ENCODE assay signal across 8 mouse cellular contexts in genomic region chr6:146409692-146410426, GRCm38 (mm10).
DNase-seq lines count a peak whose midpoint lies in the region; ATAC-seq and TF ChIP-seq lines count a peak whose summit lies in the region.

No protein-coding gene starts in this region.

- ATAC-seq in embryonic facial prominence, embryonic 14.5 days (ENCODE audit: low read depth) = peak; percentile 80
- peak; percentile 82 for ATAC-seq in limb, embryonic 14.5 days (ENCODE audit: low FRiP score, low read depth)
- ATAC-seq in midbrain, postnatal 0 days (ENCODE audit: low FRiP score) = peak; percentile 76

- peak overlapping the region; percentile 41 for H3K4me2 ChIP-seq in embryonic facial prominence, embryonic 14.5 days (ENCODE audit: low read depth, low read length)
- peak overlapping the region; percentile 34 for H3K4me2 ChIP-seq in limb, embryonic 14.5 days (replicated peaks; ENCODE audit: low read depth, low read length, severe bottlenecking)
- peak overlapping the region; percentile 22 for H3K4me2 ChIP-seq in midbrain, postnatal 0 days (ENCODE audit: low read depth, low read length, poor library complexity, severe bottlenecking)

- no peak for TF ChIP-seq POLR2A in limb, embryonic 14.5 days (IDR thresholded peaks at IDR 0.05; ENCODE audit: borderline replicate concordance, extremely low read depth, insufficient read depth, insufficient read length)

- H3K36me3 ChIP-seq in embryonic facial prominence, embryonic 14.5 days (ENCODE audit: control insufficient read depth, insufficient read depth, low read length) = no peaks in the 10 kb centered on the region
- no peaks in the 10 kb centered on the region for H3K36me3 ChIP-seq in limb, embryonic 14.5 days (ENCODE audit: control insufficient read depth, insufficient read depth, low read length)
- H3K36me3 ChIP-seq in midbrain, postnatal 0 days (ENCODE audit: insufficient read depth, low read length) = no peaks in the 10 kb centered on the region

- H3K4me1 ChIP-seq in embryonic facial prominence, embryonic 14.5 days (ENCODE audit: control insufficient read depth, insufficient read depth, low read length) = no peaks in the 10 kb centered on the region
- H3K4me1 ChIP-seq in limb, embryonic 14.5 days (ENCODE audit: control insufficient read depth, insufficient read depth, low read length) = peaks cover 8% of the 10 kb centered on the region
- H3K4me1 ChIP-seq in midbrain, postnatal 0 days (ENCODE audit: insufficient read depth, low read length) = no peaks in the 10 kb centered on the region

- H3K4me3 ChIP-seq in embryonic facial prominence, embryonic 14.5 days (ENCODE audit: low read depth, low read length) = no peak overlapping the region
- no peak overlapping the region for H3K4me3 ChIP-seq in limb, embryonic 14.5 days (replicated peaks; ENCODE audit: low read length)
- H3K4me3 ChIP-seq in midbrain, postnatal 0 days (ENCODE audit: low read depth, low read length) = no peak overlapping the region

- WGBS in embryonic facial prominence, embryonic 14.5 days = 23% methylated on average over 10 of the region's 10 CpGs
- WGBS in limb, embryonic 14.5 days = 17% methylated on average over 10 of the region's 10 CpGs
- 17% methylated on average over 10 of the region's 10 CpGs for WGBS in midbrain, postnatal 0 days

- TF ChIP-seq CTCF in midbrain, postnatal 0 days (IDR thresholded peaks at IDR 0.05) = peak; percentile 80

- H3K9ac ChIP-seq in embryonic facial prominence, embryonic 14.5 days (ENCODE audit: low read depth, low read length) = 0 out of 2 replicates have a peak overlapping the region, but pooled peaks have one; percentile 16
- no peak overlapping the region for H3K9ac ChIP-seq in limb, embryonic 14.5 days (ENCODE audit: low read depth, low read length, severe bottlenecking)
- H3K9ac ChIP-seq in midbrain, postnatal 0 days (replicated peaks; ENCODE audit: low read length, poor library complexity, severe bottlenecking) = no peak overlapping the region

- peak; percentile 89 for DNase-seq in A20 (ENCODE audit: low read depth, low spot score)
- peak; percentile 44 to 62 for DNase-seq in adrenal gland, postnatal 4 days (ENCODE audit: low spot score in 2 of 2)
- peak; percentile 90 for DNase-seq in embryonic facial prominence, embryonic 14.5 days (ENCODE audit: low spot score)
- DNase-seq in heart, adult 8-10 months (ENCODE audit: low spot score) = peak; percentile 81
- DNase-seq in kidney, adult 9 months = peak; percentile 73
- DNase-seq in limb, embryonic 14.5 days (ENCODE audit: low spot score) = peak; percentile 92
- DNase-seq in midbrain, postnatal 0 days (ENCODE audit: low spot score) = peak; percentile 91
- DNase-seq in spleen, postnatal 14 days (ENCODE audit: low spot score in 2 of 2) = peak; percentile 43 to 79

- no peaks in the 10 kb centered on the region for H3K9me3 ChIP-seq in embryonic facial prominence, embryonic 14.5 days (ENCODE audit: control insufficient read depth, low read length)
- no peaks in the 10 kb centered on the region for H3K9me3 ChIP-seq in limb, embryonic 14.5 days (ENCODE audit: control insufficient read depth, low read length)
- no peaks in the 10 kb centered on the region for H3K9me3 ChIP-seq in midbrain, postnatal 0 days (ENCODE audit: low read length)

- peak overlapping the region; percentile 24 for H3K27ac ChIP-seq in embryonic facial prominence, embryonic 14.5 days (replicated peaks; ENCODE audit: low read depth, low read length)
- 0 out of 2 replicates have a peak overlapping the region, but pooled peaks have one; percentile 11 for H3K27ac ChIP-seq in limb, embryonic 14.5 days (replicated peaks; ENCODE audit: low read depth, low read length)
- H3K27ac ChIP-seq in midbrain, postnatal 0 days (ENCODE audit: low read depth, low read length) = peak overlapping the region; percentile 18; the same call in 1 of the 2 replicates

- no peaks in the 10 kb centered on the region for H3K27me3 ChIP-seq in embryonic facial prominence, embryonic 14.5 days (replicated peaks; ENCODE audit: control insufficient read depth, insufficient read depth, low read length)
- H3K27me3 ChIP-seq in limb, embryonic 14.5 days (ENCODE audit: control insufficient read depth, insufficient read depth, low read length) = no peaks in the 10 kb centered on the region
- H3K27me3 ChIP-seq in midbrain, postnatal 0 days (ENCODE audit: insufficient read depth, low read length) = no peaks in the 10 kb centered on the region
